Mouse (Mus musculus): ENCODE results near the gene Nedd4. TPM values are rescaled to one million over a fixed set of nuclear protein-coding genes. Genes with fewer than 3 reads are reported as not detected.

Gene Nedd4
- polyA plus RNA-seq, 1 experiment from 2014 or later = 451 TPM

GRCm38 (mm10) chr9:72710060-72710459 lies 47.9 kb downstream of the Nedd4 start:
- H3K9me3 ChIP-seq = no peaks in the 10 kb centered on the region
- H3K27ac ChIP-seq = no peak overlapping the region
- H3K36me3 ChIP-seq (replicated peaks) = peaks cover 37% of the 10 kb centered on the region
- no peak for ATAC-seq (replicated peaks)
- H3K27me3 ChIP-seq (replicated peaks) = no peaks in the 10 kb centered on the region
- H3K4me2 ChIP-seq = no peak overlapping the region
- WGBS = 82% methylated on average over 5 of the region's 5 CpGs
- H3K9ac ChIP-seq = no peak overlapping the region
- no peak overlapping the region for H3K4me3 ChIP-seq
- no peaks in the 10 kb centered on the region for H3K4me1 ChIP-seq

- ATAC-seq (replicated peaks) = no peak
- H3K4me1 ChIP-seq = no peaks in the 10 kb centered on the region
- no peaks in the 10 kb centered on the region for H3K9me3 ChIP-seq
- peaks cover 44% of the 10 kb centered on the region for H3K36me3 ChIP-seq (replicated peaks)
- H3K9ac ChIP-seq = no peak overlapping the region
- H3K4me2 ChIP-seq = no peak overlapping the region
- H3K27me3 ChIP-seq (replicated peaks) = no peaks in the 10 kb centered on the region
- 83% methylated on average over 4 of the region's 4 CpGs for WGBS
- no peak overlapping the region for H3K4me3 ChIP-seq
- no peak overlapping the region for H3K27ac ChIP-seq
Observed at GRCm38 (mm10) chr9:72714945-72715344, 52.8 kb downstream of the Nedd4 start.

- Histone ChIP-seq H3K9ac (no peak overlapping the region), H3K27me3 (replicated peaks) (no peaks in the 10 kb centered on the region), H3K9me3 (no peaks in the 10 kb centered on the region), H3K36me3 (replicated peaks) (peaks cover 49% of the 10 kb centered on the region), H3K4me2 (no peak overlapping the region), H3K4me1 (no peaks in the 10 kb centered on the region), H3K4me3 (no peak overlapping the region), H3K27ac (no peak overlapping the region)
- no peak for ATAC-seq (replicated peaks)
- WGBS = 88% methylated on average over 7 of the region's 7 CpGs
Observed at GRCm38 (mm10) chr9:72716200-72716599, 54.1 kb downstream of the Nedd4 start.

- Histone ChIP-seq H3K4me1 (no peaks in the 10 kb centered on the region), H3K4me3 (no peak overlapping the region), H3K27ac (no peak overlapping the region), H3K4me2 (no peak overlapping the region), H3K36me3 (replicated peaks) (peaks cover 52% of the 10 kb centered on the region), H3K9me3 (no peaks in the 10 kb centered on the region), H3K9ac (no peak overlapping the region), H3K27me3 (replicated peaks) (no peaks in the 10 kb centered on the region)
- WGBS = 94% methylated on average over 4 of the region's 4 CpGs
- ATAC-seq (replicated peaks) = no peak
Observed at GRCm38 (mm10) chr9:72719143-72719542, 57.0 kb downstream of the Nedd4 start.

GRCm38 (mm10) chr9:72721221-72721620 lies 59.1 kb downstream of the Nedd4 start:
- Histone ChIP-seq H3K4me1 (no peaks in the 10 kb centered on the region), H3K9me3 (no peaks in the 10 kb centered on the region), H3K36me3 (replicated peaks) (peaks cover 68% of the 10 kb centered on the region), H3K9ac (no peak overlapping the region), H3K27me3 (replicated peaks) (no peaks in the 10 kb centered on the region), H3K4me2 (no peak overlapping the region), H3K4me3 (no peak overlapping the region), H3K27ac (no peak overlapping the region)
- WGBS = 90% methylated on average over 14 of the region's 14 CpGs
- no peak for ATAC-seq (replicated peaks)

- Histone ChIP-seq H3K9me3 (no peaks in the 10 kb centered on the region), H3K4me2 (no peak overlapping the region), H3K36me3 (replicated peaks) (peaks cover 78% of the 10 kb centered on the region), H3K4me1 (no peaks in the 10 kb centered on the region), H3K4me3 (no peak overlapping the region), H3K27ac (no peak overlapping the region), H3K9ac (no peak overlapping the region), H3K27me3 (replicated peaks) (no peaks in the 10 kb centered on the region)
- ATAC-seq (replicated peaks) = no peak
- 95% methylated on average over 3 of the region's 3 CpGs for WGBS
Observed at GRCm38 (mm10) chr9:72722622-72723021, 60.5 kb downstream of the Nedd4 start.

- no peak overlapping the region for H3K27ac ChIP-seq
- no peaks in the 10 kb centered on the region for H3K9me3 ChIP-seq
- H3K4me3 ChIP-seq = no peak overlapping the region
- H3K4me1 ChIP-seq = no peaks in the 10 kb centered on the region
- WGBS = 90% methylated on average over 8 of the region's 8 CpGs
- no peak overlapping the region for H3K9ac ChIP-seq
- no peak overlapping the region for H3K4me2 ChIP-seq
- H3K36me3 ChIP-seq (replicated peaks) = peaks cover 66% of the 10 kb centered on the region
- no peaks in the 10 kb centered on the region for H3K27me3 ChIP-seq (replicated peaks)
- ATAC-seq (replicated peaks) = no peak
Observed at GRCm38 (mm10) chr9:72724491-72725221, 62.5 kb downstream of the Nedd4 start.

GRCm38 (mm10) chr9:72733966-72734365 lies 71.8 kb downstream of the Nedd4 start:
- no peaks in the 10 kb centered on the region for H3K27me3 ChIP-seq (replicated peaks)
- peaks cover 72% of the 10 kb centered on the region for H3K36me3 ChIP-seq (replicated peaks)
- no peak for ATAC-seq (replicated peaks)
- H3K27ac ChIP-seq = no peak overlapping the region
- no peak overlapping the region for H3K9ac ChIP-seq
- 42% methylated on average over 3 of the region's 3 CpGs for WGBS
- H3K4me1 ChIP-seq = no peaks in the 10 kb centered on the region
- no peak overlapping the region for H3K4me2 ChIP-seq
- H3K4me3 ChIP-seq = no peak overlapping the region
- no peaks in the 10 kb centered on the region for H3K9me3 ChIP-seq

GRCm38 (mm10) chr9:72735822-72736410 lies 73.8 kb downstream of the Nedd4 start:
- H3K4me3 ChIP-seq = no peak overlapping the region
- 71% methylated on average over 3 of the region's 3 CpGs for WGBS
- H3K9me3 ChIP-seq = no peaks in the 10 kb centered on the region
- H3K27me3 ChIP-seq (replicated peaks) = no peaks in the 10 kb centered on the region
- no peak overlapping the region for H3K9ac ChIP-seq
- H3K4me2 ChIP-seq = no peak overlapping the region
- no peaks in the 10 kb centered on the region for H3K4me1 ChIP-seq
- ATAC-seq (replicated peaks) = no peak
- peaks cover 79% of the 10 kb centered on the region for H3K36me3 ChIP-seq (replicated peaks)
- no peak overlapping the region for H3K27ac ChIP-seq

- ATAC-seq (replicated peaks) = no peak
- 96% methylated on average over 6 of the region's 6 CpGs for WGBS
- Histone ChIP-seq H3K4me3 (no peak overlapping the region), H3K4me2 (no peak overlapping the region), H3K36me3 (replicated peaks) (peaks cover 87% of the 10 kb centered on the region), H3K27ac (no peak overlapping the region), H3K9me3 (no peaks in the 10 kb centered on the region), H3K27me3 (replicated peaks) (no peaks in the 10 kb centered on the region), H3K4me1 (no peaks in the 10 kb centered on the region), H3K9ac (no peak overlapping the region)
Observed at GRCm38 (mm10) chr9:72741206-72741605, 79.1 kb downstream of the Nedd4 start.

- Histone ChIP-seq H3K4me3 (no peak overlapping the region), H3K4me2 (no peak overlapping the region), H3K27me3 (replicated peaks) (no peaks in the 10 kb centered on the region), H3K36me3 (replicated peaks) (peaks cover 67% of the 10 kb centered on the region), H3K9me3 (no peaks in the 10 kb centered on the region), H3K27ac (no peak overlapping the region), H3K4me1 (no peaks in the 10 kb centered on the region), H3K9ac (no peak overlapping the region)
- ATAC-seq (replicated peaks) = no peak
- 87% methylated on average over 5 of the region's 5 CpGs for WGBS
Observed at GRCm38 (mm10) chr9:72746278-72746677, 84.1 kb downstream of the Nedd4 start.

GRCm38 (mm10) chr9:72750272-72750671 lies 88.1 kb downstream of the Nedd4 start:
- Histone ChIP-seq H3K4me2 (no peak overlapping the region), H3K4me3 (no peak overlapping the region), H3K27me3 (replicated peaks) (no peaks in the 10 kb centered on the region), H3K27ac (no peak overlapping the region), H3K9ac (no peak overlapping the region), H3K36me3 (replicated peaks) (peaks cover 37% of the 10 kb centered on the region), H3K4me1 (peaks cover 6% of the 10 kb centered on the region; the same call in 1 of the 2 replicates), H3K9me3 (no peaks in the 10 kb centered on the region)
- ATAC-seq (replicated peaks) = no peak
- 63% methylated on average over 2 of the region's 2 CpGs for WGBS

- no peaks in the 10 kb centered on the region for H3K9me3 ChIP-seq
- H3K36me3 ChIP-seq (replicated peaks) = peaks cover 14% of the 10 kb centered on the region
- no peak overlapping the region for H3K9ac ChIP-seq
- H3K27me3 ChIP-seq (replicated peaks) = no peaks in the 10 kb centered on the region
- 67% methylated on average over 9 of the region's 9 CpGs for WGBS
- H3K4me1 ChIP-seq = peaks cover 6% of the 10 kb centered on the region; the same call in 1 of the 2 replicates
- ATAC-seq (replicated peaks) = no peak
- no peak overlapping the region for H3K4me2 ChIP-seq
- no peak overlapping the region for H3K4me3 ChIP-seq
- H3K27ac ChIP-seq = no peak overlapping the region
Observed at GRCm38 (mm10) chr9:72752656-72753055, 90.5 kb downstream of the Nedd4 start.
